Mouse (Mus musculus): Measurements from ENCODE around the gene Lrrc45.
"Not testable (repeated sequence)": the region's sequence is repeated elsewhere in the genome, so short reads cannot be mapped to it uniquely, and the experiment has no call there.

Lrrc45 gene

GRCm38 (mm10) chr11:120713580-120714518, at the start of gene Lrrc45, which contains the start of gene Cenpx:
Gene Lrrc45 (plus strand): TSS chr11:120713925.
Gene Cenpx (minus strand): TSS chr11:120713738.
- peak; percentile 98 for DNase-seq

GRCm38 (mm10) chr11:120665406-120665805, 48.3 kb upstream of the Lrrc45 start:
- DNase-seq, result no peak

- DNase-seq, result no peak
Measured at GRCm38 (mm10) chr11:120666617-120667016, 47.1 kb upstream of the Lrrc45 start.

GRCm38 (mm10) chr11:120672687-120673593, 40.8 kb upstream of the Lrrc45 start, which contains the start of gene Aspscr1:
Gene Aspscr1 (plus strand): TSS chr11:120672973.
- peak; percentile 93 for DNase-seq

DNA sequence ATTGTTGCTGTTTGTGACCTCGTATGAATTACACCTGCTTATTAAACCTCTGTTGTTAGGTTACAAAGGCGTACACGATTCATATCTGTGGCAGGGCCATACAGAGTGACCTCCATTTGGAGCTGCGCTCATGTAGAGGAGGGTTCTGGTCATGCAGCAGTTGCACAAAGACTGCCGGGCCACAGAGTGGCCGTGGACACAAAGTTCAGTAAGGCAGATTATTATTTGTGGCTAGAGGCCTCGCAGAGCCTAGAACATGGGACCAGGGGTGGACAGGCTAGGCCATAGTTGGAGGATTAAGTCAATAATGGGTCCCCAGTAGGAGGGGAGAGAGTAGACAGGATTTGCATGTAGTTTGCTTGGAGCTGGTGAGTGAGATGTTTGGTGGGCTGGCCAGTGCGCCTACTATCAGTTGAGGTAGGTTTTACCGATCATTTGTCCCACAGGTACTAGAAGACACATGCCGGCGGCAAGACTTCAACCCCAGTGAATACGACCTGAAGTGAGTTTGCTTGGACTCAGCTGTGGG, 40.1 kb upstream of the Lrrc45 start:
- DNase-seq, result no peak

- DNase-seq, result not testable (repeated sequence)
Measured at GRCm38 (mm10) chr11:120675875-120676274, 37.9 kb upstream of the Lrrc45 start.

GRCm38 (mm10) chr11:120676951-120677350, 36.8 kb upstream of the Lrrc45 start:
- DNase-seq, result no peak

DNA sequence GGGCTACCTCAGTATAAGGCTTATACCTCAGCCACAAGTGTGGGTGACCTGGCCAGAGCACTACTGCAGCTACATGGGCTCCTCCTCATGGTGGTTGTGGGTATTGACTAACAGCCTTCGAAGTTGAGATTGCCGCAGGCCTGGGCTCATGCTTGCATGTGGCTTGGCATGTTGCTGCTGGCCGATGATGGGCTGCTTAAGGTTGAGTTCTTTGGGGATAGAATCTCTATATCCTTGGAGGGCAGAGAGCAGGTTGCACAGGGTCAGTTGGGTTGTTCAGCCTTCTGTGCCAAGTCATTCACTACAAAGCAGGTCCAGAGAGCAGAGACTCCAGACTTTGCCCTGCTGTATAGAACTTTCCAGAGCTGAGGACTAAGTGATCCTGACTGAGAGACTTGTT, 33.8 kb upstream of the Lrrc45 start:
- no peak for DNase-seq

DNA sequence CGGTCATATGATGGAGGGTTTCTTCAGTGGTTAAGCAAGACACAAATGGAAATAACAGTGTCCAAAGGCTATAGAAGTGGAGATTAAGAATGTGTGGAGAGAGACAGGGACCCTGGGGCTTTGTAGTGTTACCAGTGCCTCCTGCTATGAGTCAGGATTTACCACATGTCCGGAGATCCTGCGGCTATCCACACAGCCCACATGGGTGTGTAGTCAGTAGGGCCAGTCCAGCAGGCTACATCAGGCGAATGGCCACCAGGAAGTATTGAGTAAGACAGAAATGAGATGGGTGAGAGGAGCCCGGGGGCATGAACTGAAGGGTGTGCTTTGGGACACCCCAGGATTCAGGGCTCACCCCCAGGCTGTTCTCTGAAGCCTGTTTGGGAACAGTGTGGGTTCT, 31.0 kb upstream of the Lrrc45 start:
- no peak for DNase-seq

GRCm38 (mm10) chr11:120683536-120683935, 30.2 kb upstream of the Lrrc45 start:
- no peak for DNase-seq

- DNase-seq, result no peak
Measured at GRCm38 (mm10) chr11:120684086-120684485, 29.6 kb upstream of the Lrrc45 start.

- no peak for DNase-seq
Measured at GRCm38 (mm10) chr11:120684660-120685059, 29.1 kb upstream of the Lrrc45 start.

DNA sequence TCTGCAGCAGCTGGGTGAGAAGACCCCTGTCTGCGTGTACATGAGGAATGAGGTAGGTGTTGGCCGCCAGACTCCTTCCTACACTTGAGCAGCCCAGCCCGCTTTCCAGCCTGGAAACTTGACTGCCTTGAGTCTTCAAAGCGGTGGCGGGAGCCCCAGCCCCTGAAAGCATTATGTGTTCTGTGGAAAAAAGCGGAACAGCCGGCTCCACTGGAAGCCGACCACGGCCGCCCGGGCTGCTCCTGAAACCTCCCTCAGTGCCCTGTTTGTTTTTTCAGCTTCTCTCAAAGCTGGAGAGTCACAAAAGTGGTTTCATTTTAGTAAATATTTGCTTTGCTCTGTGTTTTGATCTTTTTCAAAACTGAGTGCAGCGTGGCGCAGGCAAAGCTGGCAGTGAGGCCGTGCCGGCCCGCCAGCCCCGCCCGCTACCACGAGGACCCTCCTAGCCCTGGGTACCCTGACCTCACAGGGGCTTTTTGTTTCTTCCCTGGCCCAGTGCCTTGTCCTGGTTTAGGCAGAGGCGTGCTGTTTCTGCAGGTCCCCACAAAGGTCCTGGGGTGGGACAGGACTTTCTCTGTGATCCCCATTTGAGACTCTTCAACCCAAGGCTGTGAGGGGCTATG, 27.0 kb upstream of the Lrrc45 start:
- DNase-seq, result no peak

DNA sequence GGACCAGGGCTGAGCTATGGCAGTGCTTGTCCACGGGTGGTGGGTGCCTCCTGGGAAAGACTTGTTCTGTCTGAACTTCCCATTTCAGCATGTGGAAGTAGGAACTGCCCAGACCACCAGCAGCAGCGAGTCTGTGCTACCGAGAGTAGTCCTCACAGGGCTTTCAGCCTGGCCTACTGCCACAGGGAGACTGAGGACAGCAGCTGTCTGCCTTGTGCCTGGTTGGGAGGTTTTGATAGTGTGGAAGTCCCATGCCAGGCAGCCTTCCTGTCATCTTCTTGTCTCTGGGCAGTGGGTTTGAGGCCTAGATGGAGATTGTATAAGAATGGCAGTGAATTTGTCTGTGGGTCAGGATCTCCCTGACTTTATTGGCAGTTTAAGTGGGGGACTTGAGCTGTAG, 24.4 kb upstream of the Lrrc45 start:
- DNase-seq, result no peak

- DNase-seq, result no peak
Measured at GRCm38 (mm10) chr11:120692471-120693011, 21.2 kb upstream of the Lrrc45 start.

GRCm38 (mm10) chr11:120693461-120693860, 20.3 kb upstream of the Lrrc45 start:
- DNase-seq, result no peak

GRCm38 (mm10) chr11:120695184-120695583, 18.5 kb upstream of the Lrrc45 start:
- DNase-seq, result no peak

DNA sequence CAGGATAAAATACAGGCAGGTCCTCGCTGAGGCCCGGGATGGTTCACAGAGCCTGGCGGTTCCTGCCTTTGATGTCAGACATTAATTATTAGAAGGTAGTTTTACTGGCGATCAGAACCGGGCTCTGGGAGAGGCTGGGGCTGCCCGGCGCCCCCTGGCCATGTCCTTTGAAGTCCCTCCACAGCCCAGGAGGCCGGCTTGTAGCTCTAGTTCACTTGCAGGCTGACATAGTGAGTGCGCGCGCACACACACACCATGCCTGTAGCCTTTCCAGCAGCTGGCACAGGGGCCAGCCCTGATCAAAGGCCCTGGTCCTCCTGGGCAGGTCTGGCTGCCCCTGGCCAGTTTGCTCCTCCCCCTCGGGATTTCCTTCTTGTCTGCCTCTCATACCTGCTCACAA, 18.1 kb upstream of the Lrrc45 start:
- no peak for DNase-seq

- DNase-seq, result no peak
Measured at GRCm38 (mm10) chr11:120696568-120696967, 17.2 kb upstream of the Lrrc45 start.

DNA sequence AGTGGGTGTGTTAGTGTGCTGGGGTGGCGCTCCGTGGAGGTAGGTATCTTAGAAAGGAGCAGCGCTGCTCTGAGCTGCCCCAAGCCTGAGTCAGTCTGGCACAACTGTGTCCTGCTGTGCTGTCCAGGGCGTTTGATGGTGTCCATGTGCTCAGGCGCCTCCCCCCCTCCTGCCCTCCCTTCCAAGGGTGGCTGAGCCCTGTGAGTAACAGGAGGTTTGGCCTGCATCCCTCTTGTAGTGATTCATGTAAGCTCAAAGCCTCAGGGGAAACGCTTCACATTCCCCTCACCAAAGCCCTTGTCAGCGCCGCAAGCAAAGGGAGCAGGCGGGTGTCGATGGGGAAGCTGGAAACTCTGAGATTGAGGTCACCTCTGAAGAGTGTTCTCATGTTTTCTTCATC, 16.0 kb upstream of the Lrrc45 start:
- DNase-seq, result no peak

- no peak for DNase-seq
Measured at GRCm38 (mm10) chr11:120703696-120704454, 9.8 kb upstream of the Lrrc45 start.

All from layer of hippocampus, adult 9-11 months (tissue).